Mouse (Mus musculus) MEL (cell line): ENCODE measurements around the gene Fermt1. TPM values are rescaled to one million over a fixed set of nuclear protein-coding genes. Genes with fewer than 3 reads are reported as not detected.

ENCODE experiments used
- DNase-seq: peaks from one replicate; pipeline ENCODE4 v3.0.0; 2011; ENCODE audit warnings: low read depth, low spot score
- H3K27ac ChIP-seq: 2 replicates; pipeline ENCODE4 v1.5.1; 2012; ENCODE audit warnings: low read depth, mild to moderate bottlenecking, control low read depth, low read length, moderate library complexity; ENCODE audit not compliant: control insufficient read depth
- H3K27me3 ChIP-seq, 2 experiments: fragments of 150-350 bp in 1 of 2; sonication (generic) in 1 of 2; 2 replicates each; pipeline ENCODE4 v1.6.1; 2012; ENCODE audit warnings: low read length in 2 of 2, mild to moderate bottlenecking in 2 of 2, improper control_type of control experiment in 1 of 2, moderate library complexity in 1 of 2; ENCODE audit not compliant: insufficient read depth in 2 of 2, control insufficient read depth in 1 of 2
- H3K36me3 ChIP-seq, 2 experiments: 2 replicates each; pipeline ENCODE4 v1.6.1; 2012 to 2014; ENCODE audit warnings: low read length in 2 of 2, improper control_type of control experiment in 1 of 2, inconsistent platforms in 1 of 2, mild to moderate bottlenecking in 1 of 2; ENCODE audit not compliant: insufficient read depth in 2 of 2, control insufficient read depth in 1 of 2
- H3K4me1 ChIP-seq, 2 experiments: fragments of 150-350 bp in 1 of 2; sonication (generic) in 1 of 2; 2 replicates each; pipeline ENCODE4 v1.6.1; 2012; ENCODE audit warnings: low read length in 2 of 2, improper control_type of control experiment in 1 of 2, mild to moderate bottlenecking in 1 of 2; ENCODE audit not compliant: insufficient read depth in 2 of 2, control insufficient read depth in 1 of 2
- H3K4me3 ChIP-seq, 2 experiments: fragments of 150-350 bp in 1 of 2; sonication (generic) in 1 of 2; 2 replicates each; pipeline ENCODE4 v1.5.1; 2012; ENCODE audit warnings: low read depth in 2 of 2, low read length in 2 of 2, mild to moderate bottlenecking in 2 of 2, moderate library complexity in 2 of 2, control low read depth in 1 of 2, improper control_type of control experiment in 1 of 2; ENCODE audit not compliant: control insufficient read depth in 1 of 2, insufficient read depth in 1 of 2
- H3K79me2 ChIP-seq: 2 replicates; pipeline ENCODE4 v1.6.1; 2012; ENCODE audit warnings: mild to moderate bottlenecking, low read length, moderate library complexity; ENCODE audit not compliant: control insufficient read depth, poor library complexity, insufficient read depth
- H3K9ac ChIP-seq: 2 replicates; pipeline ENCODE4 v1.6.1; 2012; ENCODE audit warnings: low read depth, mild to moderate bottlenecking, control low read depth, low read length, moderate library complexity; ENCODE audit not compliant: control insufficient read depth, poor library complexity, severe bottlenecking
- H3K9me3 ChIP-seq: fragments of 150-350 bp; sonication (generic); replicated peaks from 2 replicates; pipeline ENCODE4 v1.6.1; 2012; ENCODE audit warnings: mild to moderate bottlenecking, low read length, improper control_type of control experiment, moderate library complexity; ENCODE audit not compliant: insufficient read depth
- CHD2 ChIP-seq: IDR thresholded peaks from 2 replicates; pipeline ENCODE4 v1.6.1; 2011; ENCODE audit warnings: low read length, improper control_type of control experiment
- EP300 ChIP-seq, 2 experiments: IDR thresholded peaks; 2 replicates each; pipeline ENCODE4 v1.6.1; 2011; ENCODE audit warnings: improper control_type of control experiment in 2 of 2, low read length in 2 of 2, low read depth in 1 of 2, mild to moderate bottlenecking in 1 of 2
- ETS1 ChIP-seq: IDR thresholded peaks from 2 replicates; pipeline ENCODE4 v1.6.1; 2012; ENCODE audit warnings: low read depth, mild to moderate bottlenecking, inconsistent platforms, low read length, improper control_type of control experiment, moderate library complexity
- GABPA ChIP-seq: IDR thresholded peaks from 2 replicates; pipeline ENCODE4 v1.6.1; 2012; ENCODE audit warnings: low read depth, mild to moderate bottlenecking, inconsistent platforms, low read length, improper control_type of control experiment, moderate library complexity
- GATA1 ChIP-seq: IDR thresholded peaks from 2 replicates; pipeline ENCODE4 v1.6.1; 2011; ENCODE audit warnings: low read depth, low read length, improper control_type of control experiment
- HCFC1 ChIP-seq: IDR thresholded peaks from 2 replicates; pipeline ENCODE4 v1.6.1; 2012; ENCODE audit warnings: low read depth, mild to moderate bottlenecking, inconsistent platforms, low read length, improper control_type of control experiment, moderate library complexity
- KAT2A ChIP-seq: conservative IDR thresholded peaks from 2 replicates; pipeline ENCODE4 v1.6.1; 2012; ENCODE audit warnings: low read depth, low read length, improper control_type of control experiment, inconsistent platforms
- MAFK ChIP-seq: IDR thresholded peaks from 2 replicates; pipeline ENCODE4 v1.6.1; 2011; ENCODE audit warnings: low read depth, mild to moderate bottlenecking, low read length, improper control_type of control experiment, borderline replicate concordance
- MYB ChIP-seq: IDR thresholded peaks from 2 replicates; pipeline ENCODE4 v1.6.1; 2011; ENCODE audit warnings: mild to moderate bottlenecking, low read depth, low read length, improper control_type of control experiment
- NELFE ChIP-seq: IDR thresholded peaks from 2 replicates; pipeline ENCODE4 v1.6.1; 2011; ENCODE audit warnings: low read depth, low read length, improper control_type of control experiment
- NRF1 ChIP-seq: IDR thresholded peaks from 2 replicates; pipeline ENCODE4 v1.6.1; 2014; ENCODE audit warnings: low read depth, mild to moderate bottlenecking, inconsistent platforms, low read length, improper control_type of control experiment, moderate library complexity; ENCODE audit not compliant: poor library complexity, insufficient read depth, severe bottlenecking
- POLR2A ChIP-seq, 2 experiments: IDR thresholded peaks; 2 replicates each; pipeline ENCODE4 v1.6.1; 2011 to 2012; ENCODE audit warnings: low read length in 2 of 2, mild to moderate bottlenecking in 2 of 2, control low read depth in 1 of 2, improper control_type of control experiment in 1 of 2, low read depth in 1 of 2, moderate library complexity in 1 of 2; ENCODE audit not compliant: control insufficient read depth in 1 of 2, insufficient read depth in 1 of 2, poor library complexity in 1 of 2
- POLR2AphosphoS5 ChIP-seq: IDR thresholded peaks from 2 replicates; pipeline ENCODE4 v1.6.1; 2012; ENCODE audit warnings: low read depth, borderline replicate concordance, mild to moderate bottlenecking, inconsistent platforms, low read length, moderate library complexity, mixed read lengths
- SIN3A ChIP-seq: IDR thresholded peaks from 2 replicates; pipeline ENCODE4 v1.6.1; 2012; ENCODE audit warnings: low read length, improper control_type of control experiment, inconsistent platforms
- TBP ChIP-seq: IDR thresholded peaks from 2 replicates; pipeline ENCODE4 v1.8.0; 2011; ENCODE audit warnings: low read depth, low read length, improper control_type of control experiment
- TCF12 ChIP-seq: IDR thresholded peaks from 2 replicates; pipeline ENCODE4 v1.6.1; 2014; ENCODE audit warnings: low read depth, mild to moderate bottlenecking, inconsistent platforms, low read length, improper control_type of control experiment, moderate library complexity
- UBTF ChIP-seq: IDR thresholded peaks from 2 replicates; pipeline ENCODE4 v1.6.1; 2012; ENCODE audit warnings: low read depth, mild to moderate bottlenecking, inconsistent platforms, low read length, improper control_type of control experiment, moderate library complexity, borderline replicate concordance; ENCODE audit not compliant: insufficient read depth
- USF2 ChIP-seq, 2 experiments: IDR thresholded peaks; 2 replicates each; pipeline ENCODE4 v1.6.1; 2011 to 2012; ENCODE audit warnings: improper control_type of control experiment in 2 of 2, low read length in 2 of 2, borderline replicate concordance in 1 of 2, inconsistent platforms in 1 of 2, low read depth in 1 of 2, mild to moderate bottlenecking in 1 of 2; ENCODE audit not compliant: insufficient read depth in 1 of 2
- ZC3H11A ChIP-seq: IDR thresholded peaks from 2 replicates; pipeline ENCODE4 v1.6.1; 2012; ENCODE audit warnings: low read depth, mild to moderate bottlenecking, inconsistent platforms, low read length, improper control_type of control experiment
- ZKSCAN1 ChIP-seq: IDR thresholded peaks from 2 replicates; pipeline ENCODE4 v1.6.1; 2012; ENCODE audit warnings: low read depth, mild to moderate bottlenecking, inconsistent platforms, low read length, improper control_type of control experiment, moderate library complexity
- polyA plus RNA-seq, 2 experiments: library from polyadenylated mRNA; stranded (reverse) in 1 of 2; unstranded in 1 of 2; fragments of >175 nt in 1 of 2; fragments of >200 nt in 1 of 2; gene quantifications; 2 replicates each; pipeline versions ENCODE4 v1.2.1 to v1.2.4; 2012; ENCODE audit warnings: low replicate concordance in 2 of 2, low read depth in 1 of 2; ENCODE audit not compliant: insufficient read length in 2 of 2, insufficient read depth in 1 of 2, missing spikeins in 1 of 2
- total RNA-seq: library from RNA; depleted of rRNA; stranded (reverse); fragments of 300-350 nt; gene quantifications from 2 replicates; pipeline ENCODE4 v1.2.3, GENCODE M21; 2012

Gene Fermt1
- total and polyA plus RNA-seq, 3 experiments = not detected

DNA sequence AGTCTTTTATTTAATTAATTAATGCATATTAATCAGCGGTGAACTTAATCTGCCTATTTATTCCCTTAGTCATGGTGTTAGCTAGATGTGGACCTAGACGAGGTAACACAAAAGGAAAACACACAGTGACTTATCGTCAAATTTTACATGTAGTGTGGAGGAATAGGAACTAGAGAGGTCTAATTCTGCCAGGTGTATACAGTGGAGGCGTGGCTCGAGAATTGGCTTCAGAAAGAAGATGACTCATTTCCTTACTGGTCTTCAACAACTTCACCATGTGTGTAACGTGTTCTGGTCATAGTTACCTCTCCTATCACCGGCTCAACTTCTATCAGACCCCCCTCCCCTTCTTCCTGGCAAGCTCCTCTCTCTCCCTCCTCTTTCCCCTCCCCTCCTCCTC lies 2.5 kb upstream of the Fermt1 start:
- H3K79me2 ChIP-seq = no peaks in the 10 kb centered on the region
- no peak overlapping the region for H3K4me3 ChIP-seq
- no peak overlapping the region for H3K9ac ChIP-seq
- H3K4me1 ChIP-seq = no peaks in the 10 kb centered on the region
- H3K27ac ChIP-seq = no peak overlapping the region
- TF ChIP-seq ZKSCAN1 = no peak
- no peak for TF ChIP-seq GATA1
- TF ChIP-seq MYB = no peak
- TF ChIP-seq POLR2A (IDR thresholded peaks at IDR 0.05; ENCODE audit: control insufficient read depth in 1 of 2, insufficient read depth in 1 of 2, low read depth in 1 of 2, low read length in 2 of 2, poor library complexity in 1 of 2) = no peak
- TF ChIP-seq NRF1 = no peak
- TF ChIP-seq POLR2AphosphoS5 = no peak
- TF ChIP-seq NELFE = no peak
- TF ChIP-seq GABPA = no peak
- no peak for DNase-seq
- no peaks in the 10 kb centered on the region for H3K36me3 ChIP-seq
- H3K27me3 ChIP-seq = no peaks in the 10 kb centered on the region
- H3K9me3 ChIP-seq = no peaks in the 10 kb centered on the region

DNA sequence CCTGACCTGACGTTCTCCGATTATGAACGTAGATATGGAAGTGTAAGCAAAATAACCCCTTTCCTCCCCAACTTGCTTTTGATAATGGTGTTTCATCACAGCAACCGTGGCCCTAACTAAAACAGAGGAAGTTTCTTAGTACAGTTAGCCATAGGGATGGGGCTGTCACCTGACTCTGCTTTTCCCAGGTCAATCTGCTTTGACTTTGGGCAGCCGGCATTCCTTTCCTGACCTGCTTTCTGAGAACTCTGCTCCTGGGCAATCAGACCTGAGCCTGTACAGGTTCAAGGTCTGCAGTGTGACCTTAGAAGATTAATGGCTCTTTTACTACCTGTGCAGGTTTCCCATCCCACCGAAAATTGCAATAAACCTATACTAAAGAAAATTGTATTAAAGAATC lies 1.3 kb upstream of the Fermt1 start:
- Histone ChIP-seq H3K36me3 (no peaks in the 10 kb centered on the region), H3K79me2 (no peaks in the 10 kb centered on the region), H3K4me3 (no peak overlapping the region), H3K27me3 (no peaks in the 10 kb centered on the region), H3K4me1 (no peaks in the 10 kb centered on the region), H3K9me3 (no peaks in the 10 kb centered on the region), H3K27ac (no peak overlapping the region), H3K9ac (no peak overlapping the region)
- TF ChIP-seq MAFK = no peak
- no peak for TF ChIP-seq USF2 (IDR thresholded peaks at IDR 0.05; ENCODE audit: borderline replicate concordance in 1 of 2, insufficient read depth in 1 of 2, low read depth in 1 of 2, low read length in 2 of 2)
- no peak for TF ChIP-seq SIN3A
- no peak for TF ChIP-seq TBP
- no peak for TF ChIP-seq ETS1
- TF ChIP-seq TCF12 = no peak
- TF ChIP-seq EP300 (IDR thresholded peaks at IDR 0.05; ENCODE audit: low read depth in 1 of 2, low read length in 2 of 2) = no peak
- no peak for TF ChIP-seq ZC3H11A
- no peak for TF ChIP-seq ZKSCAN1
- no peak for TF ChIP-seq KAT2A
- no peak for TF ChIP-seq CHD2
- no peak for TF ChIP-seq HCFC1
- no peak for TF ChIP-seq UBTF
- no peak for DNase-seq
